8 mouse cellular contexts compared by ENCODE assay signal in the genomic region with DNA sequence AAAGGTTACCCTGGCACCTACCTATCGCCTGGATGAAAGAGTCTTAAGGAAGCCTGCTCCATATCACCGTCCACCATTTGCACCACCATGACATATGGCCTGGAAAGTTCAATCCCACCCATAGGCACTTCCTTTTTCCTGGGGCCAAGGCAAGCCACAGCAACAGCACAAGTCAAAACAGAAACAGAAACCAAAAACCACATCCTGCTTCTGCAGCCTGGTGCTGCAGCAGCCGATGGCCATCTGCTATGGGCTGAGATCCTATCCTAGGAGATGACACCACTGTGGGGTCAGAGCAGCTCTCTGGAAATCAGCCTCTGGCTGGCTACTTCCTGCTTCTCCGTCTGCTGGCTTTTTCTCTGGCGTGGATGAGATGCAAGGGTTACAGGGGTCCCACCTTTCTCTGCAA. TPM values are rescaled to one million over a fixed set of nuclear protein-coding genes. Genes with fewer than 3 reads are reported as not detected.
A peak's percentile ranks its signal among the peaks of the same experiment; 100 is the strongest.
DNase-seq lines count a peak whose midpoint lies in the region; ATAC-seq and TF ChIP-seq lines count a peak whose summit lies in the region.

No protein-coding gene starts in this region.

- H3K4me3 ChIP-seq in lung, postnatal 0 days (ENCODE audit: low read depth, low read length): no peak overlapping the region
- no peak overlapping the region; the same call in 1 of the 2 replicates for H3K4me3 ChIP-seq in stomach, postnatal 0 days (ENCODE audit: low read depth, low read length)
- no peak overlapping the region for H3K4me3 ChIP-seq in midbrain, embryonic 11.5 days (ENCODE audit: low read depth, low read length)
- no peak overlapping the region for H3K4me3 ChIP-seq in forebrain, embryonic 12.5 days (replicated peaks)

- H3K4me2 ChIP-seq in lung, postnatal 0 days (replicated peaks; ENCODE audit: low read depth, low read length): no peak overlapping the region
- H3K4me2 ChIP-seq in stomach, postnatal 0 days (replicated peaks; ENCODE audit: low read depth): no peak overlapping the region
- H3K4me2 ChIP-seq in midbrain, embryonic 11.5 days: no peak overlapping the region
- no peak overlapping the region for H3K4me2 ChIP-seq in forebrain, embryonic 12.5 days

- no peak overlapping the region for H3K9ac ChIP-seq in lung, postnatal 0 days (replicated peaks; ENCODE audit: low read depth)
- H3K9ac ChIP-seq in stomach, postnatal 0 days (ENCODE audit: low read length): no peak overlapping the region
- H3K9ac ChIP-seq in midbrain, embryonic 11.5 days (ENCODE audit: low read length): no peak overlapping the region
- no peak overlapping the region for H3K9ac ChIP-seq in forebrain, embryonic 12.5 days

- no peak for TF ChIP-seq EP300 in lung, postnatal 0 days (IDR thresholded peaks at IDR 0.05)
- no peak for TF ChIP-seq EP300 in stomach, postnatal 0 days (optimal IDR thresholded peaks at IDR 0.05)

- DNase-seq in adrenal gland, postnatal 14 days: peak; percentile 29
- no peak for DNase-seq in adrenal gland, postnatal 4 days (ENCODE audit: low spot score in 2 of 2)
- DNase-seq in T-cell, adult 2 months (ENCODE audit: low spot score): peak; percentile 81
- DNase-seq in heart, postnatal 4 days: peak; percentile 16
- peak; percentile 71 for DNase-seq in lung, postnatal 0 days (ENCODE audit: low spot score)
- DNase-seq in stomach, postnatal 0 days (ENCODE audit: low spot score): no peak
- no peak for DNase-seq in midbrain, embryonic 11.5 days (ENCODE audit: low spot score, missing footprints)

- ATAC-seq in lung, postnatal 0 days: peak; percentile 60
- peak; percentile 43; the same call in 1 of the 2 replicates for ATAC-seq in stomach, postnatal 0 days (ENCODE audit: low FRiP score, low TSS enrichment)
- ATAC-seq in midbrain, embryonic 11.5 days (ENCODE audit: low FRiP score): no peak
- ATAC-seq in forebrain, embryonic 12.5 days (ENCODE audit: low FRiP score): no peak

- H3K4me1 ChIP-seq in lung, postnatal 0 days (ENCODE audit: insufficient read depth, low read depth, low read length): no peaks in the 10 kb centered on the region; the same call in 1 of the 2 replicates
- H3K4me1 ChIP-seq in stomach, postnatal 0 days (replicated peaks; ENCODE audit: control insufficient read depth, insufficient read depth): no peaks in the 10 kb centered on the region
- H3K4me1 ChIP-seq in midbrain, embryonic 11.5 days (ENCODE audit: control insufficient read depth, insufficient read depth, low read length): no peaks in the 10 kb centered on the region
- H3K4me1 ChIP-seq in forebrain, embryonic 12.5 days: peaks cover 5% of the 10 kb centered on the region; the same call in 1 of the 2 replicates

- no peaks in the 10 kb centered on the region for H3K9me3 ChIP-seq in lung, postnatal 0 days (ENCODE audit: low read length)
- no peaks in the 10 kb centered on the region for H3K9me3 ChIP-seq in stomach, postnatal 0 days (ENCODE audit: control insufficient read depth, low read length)
- H3K9me3 ChIP-seq in midbrain, embryonic 11.5 days (ENCODE audit: control insufficient read depth, low read length): no peaks in the 10 kb centered on the region
- no peaks in the 10 kb centered on the region for H3K9me3 ChIP-seq in forebrain, embryonic 12.5 days

- WGBS in lung, postnatal 0 days: 55% methylated on average over 5 of the region's 5 CpGs
- WGBS in stomach, postnatal 0 days: 68% methylated on average over 5 of the region's 5 CpGs
- 78% methylated on average over 5 of the region's 5 CpGs for WGBS in midbrain, embryonic 11.5 days
- WGBS in forebrain, embryonic 12.5 days: 89% methylated on average over 5 of the region's 5 CpGs

- H3K36me3 ChIP-seq in lung, postnatal 0 days (ENCODE audit: insufficient read depth, low read length): no peaks in the 10 kb centered on the region
- H3K36me3 ChIP-seq in stomach, postnatal 0 days (ENCODE audit: control insufficient read depth, insufficient read depth, low read length): no peaks in the 10 kb centered on the region
- H3K36me3 ChIP-seq in midbrain, embryonic 11.5 days (ENCODE audit: control insufficient read depth, insufficient read depth, low read length): no peaks in the 10 kb centered on the region
- no peaks in the 10 kb centered on the region for H3K36me3 ChIP-seq in forebrain, embryonic 12.5 days (replicated peaks)

- no peak for TF ChIP-seq CTCF in lung, postnatal 0 days (IDR thresholded peaks at IDR 0.05)
- TF ChIP-seq CTCF in stomach, postnatal 0 days (IDR thresholded peaks at IDR 0.05; ENCODE audit: low read depth): no peak

- no peaks in the 10 kb centered on the region for H3K27me3 ChIP-seq in lung, postnatal 0 days (replicated peaks; ENCODE audit: insufficient read depth, low read length)
- H3K27me3 ChIP-seq in stomach, postnatal 0 days (ENCODE audit: control insufficient read depth, insufficient read depth, low read length): no peaks in the 10 kb centered on the region
- H3K27me3 ChIP-seq in midbrain, embryonic 11.5 days (ENCODE audit: control insufficient read depth, insufficient read depth, low read length): no peaks in the 10 kb centered on the region
- H3K27me3 ChIP-seq in forebrain, embryonic 12.5 days: no peaks in the 10 kb centered on the region

- no peak overlapping the region for H3K27ac ChIP-seq in lung, postnatal 0 days (ENCODE audit: low read length)
- peak overlapping the region; percentile 45; the same call in 1 of the 2 replicates for H3K27ac ChIP-seq in stomach, postnatal 0 days (replicated peaks)
- no peak overlapping the region for H3K27ac ChIP-seq in midbrain, embryonic 11.5 days (ENCODE audit: low read depth, low read length)
- no peak overlapping the region for H3K27ac ChIP-seq in forebrain, embryonic 12.5 days

RNA-seq across cellular contexts. Expression of gene Tmem229b, which starts 26.7 kb away (rescaled TPM):
- 12.6 and 15.5 TPM in 2 replicates for total RNA-seq in adrenal gland, postnatal 14 days (2021)
- 10 to 100 TPM; 18.3 to 19.8 TPM for total RNA-seq in adrenal gland, postnatal 4 days (2021)
- total RNA-seq in heart, postnatal 4 days (2021): 1 to 10 TPM; 3.1 to 3.8 TPM
- polyA plus RNA-seq in lung, postnatal 0 days (2015; fragmentation: Nextera tagmentation; extraction: Ambion mirVana): 5.1 and 5.3 TPM in 2 replicates
- polyA plus RNA-seq in stomach, postnatal 0 days (2015; fragmentation: Nextera tagmentation; extraction: Ambion mirVana): 4.7 and 4.9 TPM in 2 replicates
- polyA plus RNA-seq in midbrain, embryonic 11.5 days (2014; fragmentation: Nextera tagmentation; extraction: Ambion mirVana): 6.0 and 6.4 TPM in 2 replicates
- 16.7 and 18.4 TPM in 2 replicates for polyA plus RNA-seq in forebrain, embryonic 12.5 days (2016; fragmentation: Nextera tagmentation; extraction: Ambion mirVana)

RNA-seq across cellular contexts. Expression of gene Plekhh1, which starts 48.3 kb away (rescaled TPM):
- 1.8 and 2.6 TPM in 2 replicates for total RNA-seq in adrenal gland, postnatal 14 days (2021)
- total RNA-seq in adrenal gland, postnatal 4 days (2021): 1 to 10 TPM; 2.7 to 6.7 TPM
- 10 to 100 TPM; 10.3 to 13.9 TPM for total RNA-seq in heart, postnatal 4 days (2021)
- polyA plus RNA-seq in lung, postnatal 0 days (2015; fragmentation: Nextera tagmentation; extraction: Ambion mirVana): 1.9 and 2.2 TPM in 2 replicates
- polyA plus RNA-seq in stomach, postnatal 0 days (2015; fragmentation: Nextera tagmentation; extraction: Ambion mirVana): 6.1 and 6.9 TPM in 2 replicates
- polyA plus RNA-seq in midbrain, embryonic 11.5 days (2014; fragmentation: Nextera tagmentation; extraction: Ambion mirVana): 6.4 and 6.8 TPM in 2 replicates
- 5.6 and 6.1 TPM in 2 replicates for polyA plus RNA-seq in forebrain, embryonic 12.5 days (2016; fragmentation: Nextera tagmentation; extraction: Ambion mirVana)

Comparison
In these comparisons a context has a peak if more than half of its experiments do, and no peak if none do; other contexts are left out.
1. DNase-seq: peak in adrenal gland, postnatal 14 days (single experiment), T-cell, adult 2 months (single experiment), heart, postnatal 4 days (single experiment) and lung, postnatal 0 days (single experiment); none in adrenal gland, postnatal 4 days (0 of 2), stomach, postnatal 0 days (single experiment) and midbrain, embryonic 11.5 days (single experiment).
2. ATAC-seq: peak in lung, postnatal 0 days (single experiment) and stomach, postnatal 0 days (single experiment); none in midbrain, embryonic 11.5 days (single experiment) and forebrain, embryonic 12.5 days (single experiment).